Mouse (Mus musculus) embryonic stem cell, embryonic (primary cell): Measurements from ENCODE around the gene 4930442H23Rik.

Experiments
- CTCF ChIA-PET, 4 experiments: fragments of 300-600 bp in 2 of 4; fragments of 350-600 bp in 2 of 4; sonication (Branson Sonifier 250); formaldehyde crosslinking; loops; one replicate each; lab custom pipeline; 2022; ENCODE audit warnings: inconsistent platforms in 2 of 4; lab: Charles Lee
- POLR2A ChIA-PET, 4 experiments: fragments of 300-600 bp in 2 of 4; fragments of 350-600 bp in 2 of 4; sonication (Branson Sonifier 250); formaldehyde crosslinking; loops; one replicate each; lab custom pipeline; 2022; ENCODE audit warnings: antibody characterized with exemption in 4 of 4, inconsistent platforms in 1 of 4; lab: Charles Lee

4930442H23Rik gene

GRCm38 (mm10) chr10:81152609-81153008 is 31.0 kb downstream of the 4930442H23Rik start:
- CTCF ChIA-PET, result interaction anchor here in 1 of 4 experiments (1.4 kb wide), 1 partner anchor 9 kb away, joined by 4 read pairs; no protein-coding TSS in a partner anchor
- POLR2A ChIA-PET, result interaction anchor here in 3 of 4 experiments (0.6 to 6.8 kb wide), 31 partner anchors 8 to 530 kb away, joined by 3 to 104 read pairs (median 5); partner anchors contain the start of genes Eef2 (in 2 of the 3), Map2k2 (in 2 of the 3), Pias4 (in 2 of the 3) and Csnk1g2 (in 1 of the 3)

- POLR2A ChIA-PET, result interaction anchor here (0.6 to 6.8 kb wide), 24 partner anchors 8 to 385 kb away, joined by 3 to 104 read pairs (median 4); partner anchors contain the start of genes Pias4 (in 2 of the 4) and Map2k2 (in 1 of the 4)
- CTCF ChIA-PET, result interaction anchor here in 2 of 4 experiments (0.6 to 0.9 kb wide), 6 partner anchors 8 to 133 kb away, joined by 3 to 4 read pairs (median 3); no protein-coding TSS in a partner anchor
Observed at GRCm38 (mm10) chr10:81151261-81151660, 32.4 kb downstream of the 4930442H23Rik start.

GRCm38 (mm10) chr10:81146296-81146695 is 37.4 kb downstream of the 4930442H23Rik start:
- ChIA-PET POLR2A (interaction anchor here in 2 of 4 experiments (1.0 to 2.4 kb wide), 7 partner anchors 11 to 40 kb away, joined by 3 to 7 read pairs (median 4); partner anchors contain the start of genes Map2k2 (in 1 of the 2) and Pias4 (in 1 of the 2)), CTCF (no interaction called here)

GRCm38 (mm10) chr10:81145778-81146177 is 37.9 kb downstream of the 4930442H23Rik start:
- ChIA-PET POLR2A (interaction anchor here in 2 of 4 experiments (1.0 to 2.8 kb wide), 6 partner anchors 10 to 30 kb away, joined by 3 to 10 read pairs (median 4); partner anchors contain the start of genes Eef2 (in 1 of the 2) and Pias4 (in 1 of the 2)), CTCF (no interaction called here)

- ChIA-PET CTCF (no interaction called here), POLR2A (interaction anchor here in 1 of 4 experiments (1.2 to 2.8 kb wide), 3 partner anchors 10 to 31 kb away, joined by 3 to 10 read pairs (median 4); partner anchors contain the start of gene Eef2)
Observed at GRCm38 (mm10) chr10:81145307-81145706, 38.3 kb downstream of the 4930442H23Rik start.

GRCm38 (mm10) chr10:81144667-81145066 is 39.0 kb downstream of the 4930442H23Rik start:
- ChIA-PET CTCF (no interaction called here), POLR2A (interaction anchor here in 3 of 4 experiments (0.6 to 3.9 kb wide), 7 partner anchors 9 to 337 kb away, joined by 3 to 25 read pairs (median 7); partner anchors contain the start of gene Eef2 (in 1 of the 3))

- ChIA-PET POLR2A (interaction anchor here (0.6 to 12.0 kb wide), 29 partner anchors 9 to 468 kb away, joined by 3 to 166 read pairs (median 6); partner anchors contain the start of genes Map2k2 (in 4 of the 4), Eef2 (in 2 of the 4), Pias4 (in 2 of the 4) and Zbtb7a (in 2 of the 4)), CTCF (interaction anchor here in 2 of 4 experiments (0.6 to 1.6 kb wide), 11 partner anchors 9 to 408 kb away, joined by 3 to 13 read pairs (median 4); partner anchors contain the start of gene Pip5k1c (in 1 of the 2))
Observed at GRCm38 (mm10) chr10:81143845-81144437, 39.7 kb downstream of the 4930442H23Rik start.

GRCm38 (mm10) chr10:81143157-81143633 is 40.5 kb downstream of the 4930442H23Rik start:
- CTCF ChIA-PET, result interaction anchor here in 3 of 4 experiments (0.6 to 1.6 kb wide), 16 partner anchors 8 to 408 kb away, joined by 3 to 13 read pairs (median 4); partner anchors contain the start of gene Pip5k1c (in 1 of the 3)

GRCm38 (mm10) chr10:81142551-81142981 is 41.1 kb downstream of the 4930442H23Rik start:
- CTCF ChIA-PET, result interaction anchor here in 1 of 4 experiments (0.6 to 1.6 kb wide), 8 partner anchors 10 to 768 kb away, joined by 3 to 13 read pairs (median 4); partner anchors contain the start of gene Pip5k1c
- POLR2A ChIA-PET, result interaction anchor here in 3 of 4 experiments (0.6 to 12.0 kb wide), 54 partner anchors 7 to 466 kb away, joined by 3 to 166 read pairs (median 4); partner anchors contain the start of genes Map2k2 (in 3 of the 3), Eef2 (in 2 of the 3), Gadd45b (in 2 of the 3) and Pias4 (in 2 of the 3)

More at GRCm38 (mm10) chr10:81143157-81143633, 40.5 kb downstream of the 4930442H23Rik start:
- POLR2A ChIA-PET, result interaction anchor here (0.6 to 12.0 kb wide), 38 partner anchors 8 to 467 kb away, joined by 3 to 166 read pairs (median 4); partner anchors contain the start of genes Map2k2 (in 4 of the 4), Eef2 (in 2 of the 4), Gadd45b (in 2 of the 4) and Pias4 (in 2 of the 4)

- ChIA-PET POLR2A (interaction anchor here (0.5 to 12.0 kb wide), 55 partner anchors 8 to 1101 kb away, joined by 3 to 166 read pairs (median 4); partner anchors contain the start of genes Eef2 (in 3 of the 4), Map2k2 (in 3 of the 4), Gadd45b (in 2 of the 4) and Pias4 (in 2 of the 4)), CTCF (interaction anchor here in 3 of 4 experiments (0.6 to 1.3 kb wide), 6 partner anchors 10 to 199 kb away, joined by 3 to 7 read pairs (median 3); partner anchors contain the start of genes Pip5k1c (in 1 of the 3) and Thop1 (in 1 of the 3))
Observed at GRCm38 (mm10) chr10:81141455-81142210, 42.0 kb downstream of the 4930442H23Rik start.

- ChIA-PET POLR2A (interaction anchor here (0.5 to 12.0 kb wide), 27 partner anchors 8 to 1090 kb away, joined by 3 to 166 read pairs (median 5); partner anchors contain the start of genes Eef2 (in 2 of the 4), Map2k2 (in 2 of the 4), Pias4 (in 2 of the 4) and Gadd45b (in 1 of the 4)), CTCF (interaction anchor here in 2 of 4 experiments (0.6 to 1.3 kb wide), 4 partner anchors 11 to 152 kb away, joined by 3 to 7 read pairs (median 4); partner anchors contain the start of gene Pip5k1c (in 1 of the 2))
Observed at GRCm38 (mm10) chr10:81140717-81141454, 42.8 kb downstream of the 4930442H23Rik start.

- CTCF ChIA-PET, result no interaction called here
- POLR2A ChIA-PET, result interaction anchor here in 3 of 4 experiments (1.9 to 12.0 kb wide), 6 partner anchors 11 to 210 kb away, joined by 6 to 166 read pairs (median 15); partner anchors contain the start of genes Map2k2 (in 2 of the 3) and Gadd45b (in 1 of the 3)
Observed at GRCm38 (mm10) chr10:81140005-81140404, 43.6 kb downstream of the 4930442H23Rik start.

- POLR2A ChIA-PET, result interaction anchor here in 3 of 4 experiments (1.1 to 12.0 kb wide), 9 partner anchors 8 to 210 kb away, joined by 5 to 166 read pairs (median 14); partner anchors contain the start of genes Map2k2 (in 2 of the 3), Gadd45b (in 1 of the 3) and Pias4 (in 1 of the 3)
- CTCF ChIA-PET, result interaction anchor here in 1 of 4 experiments (0.6 to 0.7 kb wide), 2 partner anchors 59 to 66 kb away, joined by 3 read pairs; no protein-coding TSS in a partner anchor
Observed at GRCm38 (mm10) chr10:81139529-81139846, 44.2 kb downstream of the 4930442H23Rik start.

- ChIA-PET CTCF (interaction anchor here in 2 of 4 experiments (0.6 to 1.9 kb wide), 7 partner anchors 32 to 517 kb away, joined by 3 to 7 read pairs (median 3); partner anchors contain the start of gene Pip5k1c (in 1 of the 2)), POLR2A (interaction anchor here (0.6 to 12.0 kb wide), 32 partner anchors 9 to 252 kb away, joined by 3 to 166 read pairs (median 6); partner anchors contain the start of genes Map2k2 (in 3 of the 4), Eef2 (in 2 of the 4), Gadd45b (in 2 of the 4) and Pias4 (in 2 of the 4))
Observed at GRCm38 (mm10) chr10:81138821-81139528, 44.7 kb downstream of the 4930442H23Rik start.
